Mouse (Mus musculus) spleen, adult 2 months (tissue): ENCODE results near the gene Skor1. TPM values are rescaled to one million over a fixed set of nuclear protein-coding genes. Genes with fewer than 3 reads are reported as not detected.

Experiments
- DNase-seq, 2 experiments: peaks; one replicate each; pipeline versions ENCODE4 v3.0.0 to v3.0.0-alpha.2; 2012 to 2021; ENCODE audit warnings: low spot score in 2 of 2, low read depth in 1 of 2
- H3K27ac ChIP-seq: fragments of 200-500 bp; 2 replicates; pipeline ENCODE4 v1.5.1; 2012; ENCODE audit warnings: low read length, inconsistent platforms; ENCODE audit not compliant: insufficient read depth
- H3K27me3 ChIP-seq: fragments of 200-500 bp; 2 replicates; pipeline ENCODE4 v1.6.1; 2012; ENCODE audit warnings: mild to moderate bottlenecking, moderate library complexity, low read length, inconsistent platforms; ENCODE audit not compliant: control insufficient read depth, insufficient read depth
- H3K36me3 ChIP-seq: fragments of 200-500 bp; 2 replicates; pipeline ENCODE4 v1.6.1; 2012; ENCODE audit warnings: mild to moderate bottlenecking, low read length, inconsistent platforms; ENCODE audit not compliant: control insufficient read depth, insufficient read depth
- H3K4me1 ChIP-seq: fragments of 200-500 bp; 2 replicates; pipeline ENCODE4 v1.6.1; 2011; ENCODE audit warnings: inconsistent platforms; ENCODE audit not compliant: control insufficient read depth, insufficient read depth, insufficient read length
- H3K4me3 ChIP-seq: fragments of 200-500 bp; 2 replicates; pipeline ENCODE4 v1.5.1; 2011; ENCODE audit warnings: mild to moderate bottlenecking, inconsistent platforms; ENCODE audit not compliant: insufficient read depth, insufficient read length; ENCODE audit errors: extremely low read depth
- CTCF ChIP-seq: fragments of 200-500 bp; IDR thresholded peaks from 2 replicates; pipeline ENCODE4 v1.5.1; 2011; ENCODE audit warnings: mild to moderate bottlenecking, inconsistent platforms; ENCODE audit not compliant: insufficient read depth, insufficient read length, insufficient replicate concordance; ENCODE audit errors: extremely low read depth
- POLR2A ChIP-seq: fragments of 200-500 bp; IDR thresholded peaks from 2 replicates; pipeline ENCODE4 v1.6.1; 2011; ENCODE audit warnings: low read depth, low read length, inconsistent platforms
- WGBS: fragments of 180-500 bp; shearing (Covaris S2); methylation state at CpG from one replicate; pipeline ENCODE4 v1.1.7; 2018; 5-methylcytosine and 5-hydroxymethylcytosine counted together
- polyA plus RNA-seq: library from polyadenylated mRNA; depleted of rRNA; stranded (reverse); fragments of >200 nt; gene quantifications from 2 replicates; pipeline ENCODE4 v1.2.3, GENCODE M21; 2012

Gene Skor1
- polyA plus RNA-seq, 1 experiment, result 0.09 TPM

DNA sequence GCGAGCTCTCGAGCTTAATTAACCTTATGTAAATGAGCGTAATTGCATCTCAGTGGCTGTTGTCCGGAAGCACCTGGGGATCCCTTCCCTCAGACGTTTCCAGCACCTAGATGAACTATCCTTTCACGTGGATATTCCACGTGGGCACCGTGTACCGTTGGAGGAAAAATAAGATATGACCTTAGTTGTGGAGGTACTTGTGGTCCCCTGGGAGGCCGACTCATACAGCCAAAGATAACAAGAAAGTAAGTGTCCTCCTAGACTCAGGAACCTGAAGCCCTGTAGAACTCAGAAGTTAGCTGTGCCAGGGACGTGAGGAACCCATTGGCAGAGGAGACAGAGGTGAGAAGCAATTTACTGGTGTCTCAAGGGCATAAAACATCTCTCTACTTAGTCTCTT lies 13.4 kb downstream of the Skor1 start:
- Histone ChIP-seq H3K27me3 (peaks cover 32% of the 10 kb centered on the region), H3K4me3 (peak overlapping the region; percentile 47), H3K27ac (no peak overlapping the region), H3K4me1 (peaks cover 3% of the 10 kb centered on the region), H3K36me3 (no peaks in the 10 kb centered on the region)
- TF ChIP-seq CTCF, result no peak
- no peak for TF ChIP-seq POLR2A
- 3% methylated on average over 11 of the region's 11 CpGs for WGBS
- no peak for DNase-seq

DNA sequence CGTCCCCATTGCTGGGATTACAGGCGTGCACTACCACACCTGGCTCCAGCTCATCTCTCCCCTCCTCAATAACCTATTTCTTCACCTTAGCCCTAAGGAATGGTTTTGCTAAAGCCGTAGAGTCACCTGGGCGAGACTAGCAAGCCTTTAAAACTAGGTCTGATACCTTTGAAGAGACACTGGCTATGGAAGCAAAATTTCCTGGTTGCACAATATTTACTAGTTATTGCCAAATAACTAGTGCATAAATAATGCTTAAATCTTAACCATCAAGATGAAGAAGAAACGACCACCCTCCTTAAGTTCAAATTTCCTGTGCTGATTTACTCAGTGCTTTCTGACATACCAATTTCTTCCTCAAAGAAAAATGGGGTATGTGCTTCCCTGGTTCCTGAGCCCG lies 15.1 kb downstream of the Skor1 start:
- Histone ChIP-seq H3K4me3 (peak overlapping the region; percentile 24; the same call in 1 of the 2 replicates), H3K27me3 (peaks cover 19% of the 10 kb centered on the region), H3K4me1 (peaks cover under 1% of the 10 kb centered on the region), H3K27ac (no peak overlapping the region), H3K36me3 (no peaks in the 10 kb centered on the region)
- TF ChIP-seq CTCF, result no peak
- TF ChIP-seq POLR2A, result no peak
- WGBS, result 9% methylated on average over 6 of the region's 6 CpGs
- DNase-seq, result no peak

GRCm38 (mm10) chr9:63132673-63133601 lies 15.8 kb downstream of the Skor1 start:
- no peaks in the 10 kb centered on the region for H3K36me3 ChIP-seq
- H3K27me3 ChIP-seq, result peaks cover 12% of the 10 kb centered on the region
- H3K27ac ChIP-seq, result peak overlapping the region; percentile 88
- H3K4me3 ChIP-seq, result peak overlapping the region; percentile 87
- no peaks in the 10 kb centered on the region; the same call in none of the 2 replicates for H3K4me1 ChIP-seq
- TF ChIP-seq POLR2A (peak; percentile 75), CTCF (no peak)
- DNase-seq, result peak; percentile 90 to 94
- WGBS, result 2% methylated on average over 48 of the region's 48 CpGs

- peaks cover 10% of the 10 kb centered on the region for H3K27me3 ChIP-seq
- no peaks in the 10 kb centered on the region; the same call in none of the 2 replicates for H3K4me1 ChIP-seq
- DNase-seq, result peak; percentile 12 to 18
- H3K27ac ChIP-seq, result peak overlapping the region; percentile 88
- WGBS, result 10% methylated on average over 28 of the region's 28 CpGs
- TF ChIP-seq POLR2A, result no peak
- no peak for TF ChIP-seq CTCF
- H3K36me3 ChIP-seq, result no peaks in the 10 kb centered on the region
- H3K4me3 ChIP-seq, result peak overlapping the region; percentile 87
Observed at GRCm38 (mm10) chr9:63131957-63132602, 16.7 kb downstream of the Skor1 start.

- Histone ChIP-seq H3K27ac (no peak overlapping the region), H3K4me3 (no peak overlapping the region), H3K4me1 (no peaks in the 10 kb centered on the region; the same call in 1 of the 2 replicates), H3K27me3 (0 out of 2 replicates have a peak, but pooled peaks cover 2% of the 10 kb centered on the region), H3K36me3 (no peaks in the 10 kb centered on the region)
- WGBS, result 86% methylated on average over 8 of the region's 8 CpGs
- no peak for DNase-seq
- TF ChIP-seq CTCF (no peak), POLR2A (no peak)
Observed at GRCm38 (mm10) chr9:63129641-63130041, 19.1 kb downstream of the Skor1 start.

DNA sequence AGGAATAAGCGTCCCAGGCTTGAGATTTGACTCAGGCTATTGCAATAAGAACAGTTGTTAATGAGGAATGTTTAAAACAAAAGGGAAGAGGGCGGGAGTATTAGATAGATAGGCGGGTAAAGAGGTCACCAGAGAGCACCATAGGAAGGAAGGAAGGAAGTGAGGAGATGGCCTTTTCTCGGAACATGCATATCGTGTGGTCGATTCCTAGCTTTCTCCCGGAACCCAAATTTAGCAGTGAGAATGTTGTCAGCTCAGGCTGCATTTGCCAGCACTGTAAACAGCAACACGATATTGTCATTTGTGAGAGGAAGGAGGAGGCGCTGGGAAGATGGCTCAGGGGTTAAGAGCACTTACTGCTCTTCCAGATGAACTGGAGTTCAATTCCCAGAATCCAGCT lies 24.2 kb downstream of the Skor1 start:
- DNase-seq, result no peak
- WGBS, result 22% methylated on average over 9 of the region's 9 CpGs
- Histone ChIP-seq H3K27me3 (no peaks in the 10 kb centered on the region), H3K27ac (no peak overlapping the region), H3K36me3 (no peaks in the 10 kb centered on the region), H3K4me1 (0 out of 2 replicates have a peak, but pooled peaks cover 2% of the 10 kb centered on the region), H3K4me3 (no peak overlapping the region)
- no peak for TF ChIP-seq CTCF
